Mouse (Mus musculus) MN1 (cell line): ENCODE data around the gene Tmem52.
"Not testable (repeated sequence)": the region's sequence is repeated elsewhere in the genome, so short reads cannot be mapped to it uniquely, and the experiment has no call there.

Experiments
- DNase-seq: peaks from one replicate; pipeline ENCODE4 v3.0.0-alpha.2; 2016; ENCODE audit warnings: low spot score

The Tmem52 gene

GRCm38 (mm10) chr4:155468952-155469351 is at the start of gene Tmem52:
Gene Tmem52, plus strand, starts transcription at chr4:155469114.
- DNase-seq, result peak; percentile 43

- DNase-seq, result no peak
Measured at GRCm38 (mm10) chr4:155420137-155420536, 48.8 kb upstream of the Tmem52 start.

GRCm38 (mm10) chr4:155421412-155422370 is 47.2 kb upstream of the Tmem52 start:
- not testable (repeated sequence) for DNase-seq

- DNase-seq, result no peak
Measured at GRCm38 (mm10) chr4:155423988-155424387, 44.9 kb upstream of the Tmem52 start.

- DNase-seq, result no peak
Measured at GRCm38 (mm10) chr4:155426272-155426671, 42.6 kb upstream of the Tmem52 start.

- DNase-seq, result no peak
Measured at GRCm38 (mm10) chr4:155428442-155428841, 40.5 kb upstream of the Tmem52 start.

GRCm38 (mm10) chr4:155429202-155429601 is 39.7 kb upstream of the Tmem52 start:
- no peak for DNase-seq

- DNase-seq, result no peak
Measured at GRCm38 (mm10) chr4:155432358-155432757, 36.6 kb upstream of the Tmem52 start.

- no peak for DNase-seq
Measured at GRCm38 (mm10) chr4:155433993-155434392, 34.9 kb upstream of the Tmem52 start.

GRCm38 (mm10) chr4:155442808-155443207 is 26.1 kb upstream of the Tmem52 start:
- no peak for DNase-seq

- DNase-seq, result no peak
Measured at GRCm38 (mm10) chr4:155451597-155451996, 17.3 kb upstream of the Tmem52 start.

- no peak for DNase-seq
Measured at GRCm38 (mm10) chr4:155458575-155458974, 10.3 kb upstream of the Tmem52 start.

GRCm38 (mm10) chr4:155463050-155463449 is 5.9 kb upstream of the Tmem52 start:
- no peak for DNase-seq

GRCm38 (mm10) chr4:155463611-155464010 is 5.3 kb upstream of the Tmem52 start:
- DNase-seq, result no peak

- no peak for DNase-seq
Measured at GRCm38 (mm10) chr4:155464061-155464460, 4.9 kb upstream of the Tmem52 start.

- no peak for DNase-seq
Measured at GRCm38 (mm10) chr4:155465607-155466006, 3.3 kb upstream of the Tmem52 start.

- DNase-seq, result no peak
Measured at GRCm38 (mm10) chr4:155466080-155466479, 2.8 kb upstream of the Tmem52 start.

- DNase-seq, result no peak
Measured at GRCm38 (mm10) chr4:155467237-155468010, 1.5 kb upstream of the Tmem52 start.

- DNase-seq, result no peak
Measured at GRCm38 (mm10) chr4:155469590-155470262, 812 bp downstream of the Tmem52 start.

- no peak for DNase-seq
Measured at GRCm38 (mm10) chr4:155470263-155470953, 1.5 kb downstream of the Tmem52 start.

GRCm38 (mm10) chr4:155470997-155471396 is 2.1 kb downstream of the Tmem52 start:
- no peak for DNase-seq

GRCm38 (mm10) chr4:155471406-155471805 is 2.5 kb downstream of the Tmem52 start:
- no peak for DNase-seq
